Mouse (Mus musculus): ENCODE results near the gene Plxnd1.

DNA sequence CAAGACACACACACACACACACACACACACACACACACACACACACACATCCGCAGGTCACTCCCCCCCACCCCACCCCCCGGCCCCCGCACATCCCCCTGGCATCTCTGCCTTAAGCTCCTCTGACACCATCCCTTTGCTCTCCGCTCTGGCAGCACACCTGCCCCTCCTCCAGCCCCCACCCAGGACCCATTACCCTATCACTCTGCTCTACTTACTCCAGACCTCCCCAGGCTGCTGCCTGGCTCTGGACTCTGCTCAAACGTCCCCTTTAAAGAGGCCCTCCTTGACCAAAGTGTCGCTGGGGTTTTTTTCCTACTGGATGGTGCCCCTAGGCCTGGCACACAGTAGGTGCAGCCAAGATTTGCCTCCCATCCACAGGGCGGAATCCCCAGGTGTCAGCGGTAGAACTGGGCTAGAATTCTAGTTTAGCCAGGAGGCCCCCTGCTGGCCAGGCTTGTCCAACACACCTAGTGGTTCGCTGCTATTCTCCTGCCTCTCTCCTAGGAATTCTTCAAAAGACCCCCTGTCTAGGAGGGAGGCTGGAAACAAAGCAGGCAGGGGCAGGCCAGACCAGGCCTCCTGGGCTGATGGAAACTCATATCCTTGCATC lies 12.9 kb upstream of the Plxnd1 start:
- TF ChIP-seq CTCF (conservative IDR thresholded peaks at IDR 0.05 in 1 of 2, IDR thresholded peaks at IDR 0.05 in 1 of 2; ENCODE audit: low read depth in 2 of 2, low read length in 2 of 2) (peak; percentile 53 to 86), POLR2A (IDR thresholded peaks at IDR 0.05; ENCODE audit: low read depth, low read length) (no peak), MAX (IDR thresholded peaks at IDR 0.05; ENCODE audit: low read length) (no peak), MAZ (IDR thresholded peaks at IDR 0.05; ENCODE audit: low read depth, low read length) (no peak), MEF2A (IDR thresholded peaks at IDR 0.05; ENCODE audit: borderline replicate concordance, low read depth, low read length) (no peak), UBTF (IDR thresholded peaks at IDR 0.05; ENCODE audit: low read depth, low read length) (no peak), EP300 (IDR thresholded peaks at IDR 0.05; ENCODE audit: low read length) (no peak), MXI1 (IDR thresholded peaks at IDR 0.05; ENCODE audit: low read depth, low read length) (no peak), USF1 (IDR thresholded peaks at IDR 0.05; ENCODE audit: low read depth, low read length) (no peak), MAFK (IDR thresholded peaks at IDR 0.05; ENCODE audit: insufficient replicate concordance, low read length) (no peak), ZKSCAN1 (IDR thresholded peaks at IDR 0.05; ENCODE audit: borderline replicate concordance, low read depth, low read length) (peak; percentile 95)

All from CH12.LX (cell line).